Mouse (Mus musculus): Measurements from ENCODE around the gene Sla2.

DNA sequence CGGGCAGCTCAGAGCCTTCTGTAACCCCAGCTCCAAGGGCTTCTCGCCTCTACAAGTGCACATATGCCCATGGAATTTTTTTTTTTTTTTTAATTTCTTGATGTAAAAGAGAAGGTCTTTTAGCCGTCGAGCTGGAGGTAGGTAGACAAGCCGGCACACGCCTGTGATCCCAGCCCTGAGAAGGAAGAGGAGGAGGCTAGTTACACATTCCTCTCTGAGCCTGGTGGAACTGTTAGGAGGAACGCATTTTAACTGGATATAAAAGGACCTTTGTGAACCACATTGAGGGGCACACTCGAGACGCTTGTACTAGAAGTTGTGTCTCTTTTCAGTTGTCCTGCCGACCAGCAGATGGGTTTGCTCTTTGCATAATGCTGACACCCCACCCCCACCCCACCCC lies 42.3 kb downstream of the Sla2 start:
- TF ChIP-seq CTCF (IDR thresholded peaks at IDR 0.05), result no peak
- no peak for TF ChIP-seq POLR2A (IDR thresholded peaks at IDR 0.05; ENCODE audit: insufficient read depth, low read depth, low read length)
- TF ChIP-seq EP300 (IDR thresholded peaks at IDR 0.05; ENCODE audit: insufficient read depth, low read depth, low read length), result no peak

Data from heart, adult 2 months (tissue).